Mouse (Mus musculus): Measurements from ENCODE around the gene Acss1.

- TF ChIP-seq CTCF (IDR thresholded peaks at IDR 0.05; ENCODE audit: control insufficient read depth, insufficient read depth, low read length): no peak
- TF ChIP-seq POLR2A (IDR thresholded peaks at IDR 0.05; ENCODE audit: borderline replicate concordance, control insufficient read depth, low read depth, low read length): no peak
These were observed 17.1 kb upstream of the Acss1 start for GRCm38 (mm10) chr2:150685389-150685788.
